Mouse (Mus musculus) ES-Bruce4 (cell line): ENCODE data around the gene Nab1. TPM values are rescaled to one million over a fixed set of nuclear protein-coding genes. Genes with fewer than 3 reads are reported as not detected.

Source experiments
- H3K27ac ChIP-seq: 2 replicates; pipeline ENCODE4 v1.5.1; 2012; ENCODE audit warnings: low read length, inconsistent platforms; ENCODE audit not compliant: insufficient read depth
- H3K27me3 ChIP-seq: 2 replicates; pipeline ENCODE4 v1.6.1; 2012; ENCODE audit warnings: mild to moderate bottlenecking, low read length, inconsistent platforms; ENCODE audit not compliant: control insufficient read depth, poor library complexity, insufficient read depth, severe bottlenecking
- H3K36me3 ChIP-seq: 2 replicates; pipeline ENCODE4 v1.6.1; 2012; ENCODE audit warnings: inconsistent platforms, mild to moderate bottlenecking, low read length, moderate library complexity; ENCODE audit not compliant: control insufficient read depth, poor library complexity, insufficient read depth, severe bottlenecking
- H3K4me1 ChIP-seq: one replicate; pipeline ENCODE4 v1.8.1; 2011; ENCODE audit warnings: low read length; ENCODE audit not compliant: control insufficient read depth, insufficient read depth
- H3K4me3 ChIP-seq: 2 replicates; pipeline ENCODE4 v1.5.1; 2011; ENCODE audit warnings: low read depth, mild to moderate bottlenecking, low read length
- H3K9ac ChIP-seq: 2 replicates; pipeline ENCODE4 v1.6.1; 2012; ENCODE audit warnings: low read depth, mild to moderate bottlenecking, inconsistent platforms; ENCODE audit not compliant: poor library complexity, severe bottlenecking
- H3K9me3 ChIP-seq: replicated peaks from 2 replicates; pipeline ENCODE4 v1.6.1; 2012; ENCODE audit warnings: mild to moderate bottlenecking, low read length, inconsistent platforms; ENCODE audit not compliant: control insufficient read depth, poor library complexity, insufficient read depth, severe bottlenecking
- CTCF ChIP-seq: IDR thresholded peaks from one replicate; pipeline ENCODE4 v1.8.1; 2011; ENCODE audit warnings: low read depth, low read length
- EP300 ChIP-seq: IDR thresholded peaks from 2 replicates; pipeline ENCODE4 v1.6.1; 2011; ENCODE audit warnings: low read depth, low read length; ENCODE audit not compliant: insufficient read depth
- POLR2A ChIP-seq: IDR thresholded peaks from one replicate; pipeline ENCODE4 v1.8.1; 2011; ENCODE audit warnings: low read length; ENCODE audit not compliant: insufficient read depth
- polyA plus RNA-seq: library from polyadenylated mRNA; stranded (reverse); fragments of >200 nt; gene quantifications from 2 replicates; pipeline ENCODE4 v1.2.4, GENCODE M21; 2011; ENCODE audit warnings: low read depth; ENCODE audit not compliant: missing spikeins, insufficient read depth, insufficient read length

Nab1 gene
- polyA plus RNA-seq, 1 experiment: 12.0 TPM

DNA sequence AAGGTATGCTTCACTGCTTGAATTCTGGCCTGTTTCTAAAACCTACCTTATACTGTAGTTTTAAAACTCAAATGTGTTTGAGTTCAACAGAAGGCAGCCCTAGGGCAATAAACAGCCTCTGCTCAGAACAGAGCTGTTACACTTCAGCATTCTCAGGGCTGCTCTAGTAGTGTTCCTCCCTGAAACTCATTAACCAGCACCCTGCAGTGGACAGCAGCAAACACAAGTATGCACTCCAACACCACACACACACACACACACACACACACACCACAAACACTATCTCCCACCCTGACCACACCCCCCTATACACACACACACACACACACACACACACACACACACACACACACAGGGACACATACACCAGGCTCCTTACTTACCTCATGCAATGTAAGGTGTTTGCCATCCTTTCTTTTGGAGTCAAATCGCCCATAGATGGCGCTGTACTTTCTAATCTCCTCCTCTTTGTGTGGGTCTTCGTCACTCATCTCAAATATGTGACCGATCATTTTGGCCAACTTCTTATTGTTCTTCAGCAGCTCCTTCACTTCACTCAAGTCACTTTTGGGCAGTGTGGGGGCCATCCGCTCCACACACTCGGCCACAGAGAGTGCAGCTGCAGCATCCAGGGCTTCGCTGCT is 10.8 kb downstream of the Nab1 start:
- no peaks in the 10 kb centered on the region for H3K9me3 ChIP-seq
- H3K4me3 ChIP-seq: no peak overlapping the region; the same call in 1 of the 2 replicates
- no peak for TF ChIP-seq CTCF
- TF ChIP-seq POLR2A: no peak
- TF ChIP-seq EP300: no peak

DNA sequence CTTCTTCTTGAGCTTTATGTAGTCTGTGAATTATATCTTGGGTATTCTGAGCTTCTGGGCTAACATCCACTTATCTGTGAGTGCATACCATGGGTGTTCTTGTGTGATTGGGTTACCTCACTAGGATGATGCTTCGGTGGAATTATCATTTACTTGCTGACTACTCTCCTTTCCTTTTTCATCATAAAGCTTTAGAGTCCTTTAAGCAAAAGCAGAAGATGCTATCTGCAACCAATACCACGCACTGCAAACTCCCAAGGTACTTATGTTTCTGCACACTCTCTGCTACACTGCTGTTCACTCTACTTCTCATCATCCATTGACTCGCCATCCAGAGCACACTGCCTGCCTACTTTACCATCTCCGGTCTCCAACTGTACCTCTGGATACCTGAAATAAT is 15.5 kb downstream of the Nab1 start:
- H3K4me3 ChIP-seq: no peak overlapping the region
- no peaks in the 10 kb centered on the region for H3K9me3 ChIP-seq
- no peaks in the 10 kb centered on the region for H3K4me1 ChIP-seq
- no peaks in the 10 kb centered on the region for H3K36me3 ChIP-seq
- TF ChIP-seq POLR2A (no peak), EP300 (no peak), CTCF (no peak)
- H3K9ac ChIP-seq: no peak overlapping the region
- no peaks in the 10 kb centered on the region for H3K27me3 ChIP-seq
- H3K27ac ChIP-seq: no peak overlapping the region

More for the DNA sequence above, 10.8 kb downstream of the Nab1 start:
- H3K9ac ChIP-seq: peak overlapping the region; percentile 52; the same call in 1 of the 2 replicates
- H3K36me3 ChIP-seq: no peaks in the 10 kb centered on the region
- no peaks in the 10 kb centered on the region for H3K4me1 ChIP-seq
- H3K27ac ChIP-seq: no peak overlapping the region
- no peaks in the 10 kb centered on the region for H3K27me3 ChIP-seq

DNA sequence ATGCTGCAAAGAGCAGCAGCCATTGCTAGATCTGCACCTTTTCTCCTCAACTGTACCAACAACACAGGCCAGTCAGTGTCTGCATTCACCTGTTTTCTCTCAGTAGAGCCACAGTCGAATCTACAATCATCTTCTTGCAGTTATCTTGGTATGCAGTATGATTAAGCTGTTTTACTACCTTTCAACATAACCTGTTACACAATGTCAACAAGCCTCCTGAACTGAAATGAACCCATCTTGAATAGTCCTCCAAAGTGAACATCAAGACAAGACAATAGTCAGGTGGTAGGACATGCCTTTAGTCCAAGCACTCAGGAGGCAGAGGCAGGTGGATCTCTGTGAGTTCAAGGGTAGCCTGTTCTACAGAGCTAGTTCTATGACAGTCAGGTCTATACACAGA is 26.2 kb downstream of the Nab1 start:
- no peaks in the 10 kb centered on the region for H3K4me1 ChIP-seq
- no peaks in the 10 kb centered on the region for H3K9me3 ChIP-seq
- H3K36me3 ChIP-seq: no peaks in the 10 kb centered on the region
- H3K27me3 ChIP-seq: no peaks in the 10 kb centered on the region; the same call in 1 of the 2 replicates
- no peak for TF ChIP-seq EP300
- H3K9ac ChIP-seq: no peak overlapping the region
- no peak overlapping the region for H3K4me3 ChIP-seq
- H3K27ac ChIP-seq: no peak overlapping the region

DNA sequence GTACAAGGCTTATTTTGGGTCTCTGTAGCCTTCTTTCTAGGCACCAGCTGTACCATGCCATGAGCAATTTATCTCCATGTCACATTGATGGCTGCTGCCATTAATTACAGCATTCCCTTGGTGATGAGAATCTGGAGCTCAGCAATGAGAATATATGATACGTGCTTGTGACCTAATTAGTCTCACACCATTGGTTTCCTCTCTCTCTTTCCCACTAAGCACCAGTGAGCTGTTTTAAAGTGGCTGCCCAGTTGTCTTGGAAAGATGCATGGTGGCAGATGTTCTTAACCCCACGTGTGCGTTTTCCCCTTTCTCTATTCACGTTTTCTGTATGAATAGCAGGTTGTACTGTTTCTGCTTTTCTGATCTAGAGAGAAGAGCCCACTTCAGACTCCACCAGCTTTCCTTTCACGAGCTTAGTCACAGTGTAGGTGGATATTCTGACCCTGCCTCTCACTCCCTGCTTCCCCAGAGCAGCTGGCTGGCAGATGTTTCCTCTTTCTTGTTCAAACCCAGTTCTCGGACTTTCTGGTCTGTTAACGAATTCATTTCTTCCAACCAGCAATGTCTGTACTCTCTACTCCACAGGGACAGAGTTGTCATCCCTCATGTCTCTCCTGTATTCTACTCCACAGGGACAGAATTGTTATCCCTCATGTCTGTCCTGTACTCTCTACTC is 29.5 kb downstream of the Nab1 start:
- no peaks in the 10 kb centered on the region; the same call in 1 of the 2 replicates for H3K27me3 ChIP-seq
- H3K9me3 ChIP-seq: no peaks in the 10 kb centered on the region
- no peak overlapping the region for H3K27ac ChIP-seq

DNA sequence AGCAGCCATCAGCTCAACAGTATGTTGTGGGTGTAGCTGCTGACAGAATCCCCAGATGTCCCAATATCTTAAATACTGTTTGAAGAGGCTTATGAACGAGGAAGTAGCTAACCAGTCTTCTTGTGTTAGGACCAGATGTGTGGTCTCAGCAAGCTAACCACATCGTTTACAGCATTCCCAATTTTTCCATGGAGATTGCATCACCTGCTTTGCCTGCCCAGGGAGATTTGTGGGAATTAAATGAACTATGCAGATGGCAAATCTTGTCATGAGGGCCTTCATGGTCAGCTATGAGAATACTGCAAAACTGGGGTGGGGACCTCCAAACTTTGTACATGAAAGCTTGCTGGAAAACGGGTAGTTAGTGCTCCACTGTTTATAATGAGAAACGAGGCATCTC is 30.2 kb downstream of the Nab1 start:
- Histone ChIP-seq H3K9ac (no peak overlapping the region), H3K36me3 (no peaks in the 10 kb centered on the region), H3K9me3 (no peaks in the 10 kb centered on the region), H3K4me1 (no peaks in the 10 kb centered on the region), H3K27me3 (no peaks in the 10 kb centered on the region; the same call in 1 of the 2 replicates), H3K27ac (no peak overlapping the region), H3K4me3 (no peak overlapping the region)
- TF ChIP-seq CTCF (no peak), EP300 (no peak), POLR2A (no peak)

More for the DNA sequence above, 29.5 kb downstream of the Nab1 start:
- no peak overlapping the region for H3K4me3 ChIP-seq
- no peaks in the 10 kb centered on the region for H3K36me3 ChIP-seq
- H3K9ac ChIP-seq: no peak overlapping the region
- TF ChIP-seq POLR2A (no peak), EP300 (no peak), CTCF (no peak)
- H3K4me1 ChIP-seq: no peaks in the 10 kb centered on the region

DNA sequence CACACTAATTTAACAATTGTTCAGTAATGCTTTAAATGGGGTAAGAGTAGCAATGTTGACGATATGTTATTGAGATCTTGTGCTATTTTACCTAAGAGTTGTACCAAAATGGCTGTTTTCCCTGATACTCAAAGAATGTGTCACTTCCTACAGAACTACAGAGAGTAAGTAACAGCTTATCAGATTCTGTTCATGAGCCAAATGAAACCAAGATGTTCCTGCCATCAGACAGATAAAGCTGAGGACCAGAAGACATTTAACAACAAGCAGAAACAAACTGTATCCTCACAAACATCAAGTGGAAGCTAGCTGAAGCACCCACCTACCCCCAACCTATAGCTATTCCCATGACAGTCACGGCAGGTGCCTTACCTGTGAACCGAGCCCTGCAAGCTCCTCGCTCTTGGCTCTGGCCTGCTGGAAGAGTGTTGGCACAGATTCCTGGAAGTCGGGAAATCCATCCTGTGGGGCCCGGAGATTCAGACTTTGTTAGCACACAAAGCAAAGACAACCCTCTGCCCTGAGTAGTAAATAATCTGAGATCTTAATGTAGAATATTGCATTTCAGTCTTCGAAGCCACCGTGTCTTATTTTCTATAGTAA is 33.9 kb downstream of the Nab1 start:
- TF ChIP-seq POLR2A (no peak), EP300 (no peak), CTCF (no peak)
- H3K36me3 ChIP-seq: no peaks in the 10 kb centered on the region
- H3K27ac ChIP-seq: no peak overlapping the region
- no peaks in the 10 kb centered on the region for H3K9me3 ChIP-seq
- H3K4me1 ChIP-seq: no peaks in the 10 kb centered on the region
- H3K4me3 ChIP-seq: no peak overlapping the region
- H3K27me3 ChIP-seq: no peaks in the 10 kb centered on the region; the same call in 1 of the 2 replicates
- no peak overlapping the region for H3K9ac ChIP-seq
